Mouse (Mus musculus) ES-Bruce4 (cell line): ENCODE data around the gene Olfr1419. TPM values are rescaled to one million over a fixed set of nuclear protein-coding genes. Genes with fewer than 3 reads are reported as not detected.

Experiments
- H3K27ac ChIP-seq: 2 replicates; pipeline ENCODE4 v1.5.1; 2012; ENCODE audit warnings: low read length, inconsistent platforms; ENCODE audit not compliant: insufficient read depth
- H3K27me3 ChIP-seq: 2 replicates; pipeline ENCODE4 v1.6.1; 2012; ENCODE audit warnings: mild to moderate bottlenecking, low read length, inconsistent platforms; ENCODE audit not compliant: control insufficient read depth, poor library complexity, insufficient read depth, severe bottlenecking
- H3K36me3 ChIP-seq: 2 replicates; pipeline ENCODE4 v1.6.1; 2012; ENCODE audit warnings: inconsistent platforms, mild to moderate bottlenecking, low read length, moderate library complexity; ENCODE audit not compliant: control insufficient read depth, poor library complexity, insufficient read depth, severe bottlenecking
- H3K4me1 ChIP-seq: one replicate; pipeline ENCODE4 v1.8.1; 2011; ENCODE audit warnings: low read length; ENCODE audit not compliant: control insufficient read depth, insufficient read depth
- H3K4me3 ChIP-seq: 2 replicates; pipeline ENCODE4 v1.5.1; 2011; ENCODE audit warnings: low read depth, mild to moderate bottlenecking, low read length
- H3K9ac ChIP-seq: 2 replicates; pipeline ENCODE4 v1.6.1; 2012; ENCODE audit warnings: low read depth, mild to moderate bottlenecking, inconsistent platforms; ENCODE audit not compliant: poor library complexity, severe bottlenecking
- H3K9me3 ChIP-seq: replicated peaks from 2 replicates; pipeline ENCODE4 v1.6.1; 2012; ENCODE audit warnings: mild to moderate bottlenecking, low read length, inconsistent platforms; ENCODE audit not compliant: control insufficient read depth, poor library complexity, insufficient read depth, severe bottlenecking
- CTCF ChIP-seq: IDR thresholded peaks from one replicate; pipeline ENCODE4 v1.8.1; 2011; ENCODE audit warnings: low read depth, low read length
- EP300 ChIP-seq: IDR thresholded peaks from 2 replicates; pipeline ENCODE4 v1.6.1; 2011; ENCODE audit warnings: low read depth, low read length; ENCODE audit not compliant: insufficient read depth
- POLR2A ChIP-seq: IDR thresholded peaks from one replicate; pipeline ENCODE4 v1.8.1; 2011; ENCODE audit warnings: low read length; ENCODE audit not compliant: insufficient read depth
- polyA plus RNA-seq: library from polyadenylated mRNA; stranded (reverse); fragments of >200 nt; gene quantifications from 2 replicates; pipeline ENCODE4 v1.2.4, GENCODE M21; 2011; ENCODE audit warnings: low read depth; ENCODE audit not compliant: missing spikeins, insufficient read depth, insufficient read length

Gene Olfr1419
- polyA plus RNA-seq, 1 experiment, result not detected

- Histone ChIP-seq H3K9ac (peak overlapping the region; percentile 29; the same call in 1 of the 2 replicates), H3K27me3 (no peaks in the 10 kb centered on the region), H3K27ac (peak overlapping the region; percentile 59), H3K36me3 (no peaks in the 10 kb centered on the region), H3K4me3 (no peak overlapping the region), H3K9me3 (no peaks in the 10 kb centered on the region), H3K4me1 (peaks cover 6% of the 10 kb centered on the region)
- TF ChIP-seq POLR2A, result no peak
- TF ChIP-seq CTCF, result peak; percentile 53
- TF ChIP-seq EP300, result no peak
These were observed 54.7 kb downstream of the Olfr1419 start for GRCm38 (mm10) chr19:11820211-11820610.

GRCm38 (mm10) chr19:11819800-11820199 is 55.1 kb downstream of the Olfr1419 start:
- Histone ChIP-seq H3K4me1 (peaks cover 9% of the 10 kb centered on the region), H3K4me3 (peak overlapping the region; percentile 52), H3K27ac (peak overlapping the region; percentile 59), H3K27me3 (no peaks in the 10 kb centered on the region), H3K36me3 (no peaks in the 10 kb centered on the region), H3K9ac (peak overlapping the region; percentile 95), H3K9me3 (no peaks in the 10 kb centered on the region)
- TF ChIP-seq CTCF (peak; percentile 69), EP300 (no peak; the same call in 1 of the 2 replicates)

GRCm38 (mm10) chr19:11819143-11819700 is 55.7 kb downstream of the Olfr1419 start, which contains the start of gene Stx3:
Stx3 (minus strand) TSS chr19:11819403.
- TF ChIP-seq CTCF (no peak), POLR2A (no peak), EP300 (no peak)
- H3K27ac ChIP-seq, result peak within 1 kb of the TSS; percentile 59
- H3K4me1 ChIP-seq, result peaks cover 9% of the 10 kb centered on the region
- H3K4me3 ChIP-seq, result peak within 1 kb of the TSS; percentile 97
- no peaks in the 10 kb centered on the region for H3K36me3 ChIP-seq
- H3K9ac ChIP-seq, result peak within 1 kb of the TSS; percentile 95
- H3K27me3 ChIP-seq, result no peaks in the 10 kb centered on the region
- no peaks in the 10 kb centered on the region for H3K9me3 ChIP-seq

Other genes with a start within 250 kb of the Olfr1419 start
- not detected in 2 replicates for gene Ms4a3, start 234.3 kb downstream of the Olfr1419 start, polyA plus RNA-seq
- not detected in 2 replicates for gene Oosp2, start 214.5 kb downstream of the Olfr1419 start, polyA plus RNA-seq
- not detected in 2 replicates for gene Oosp1, start 184.0 kb downstream of the Olfr1419 start, polyA plus RNA-seq
- not detected in 2 replicates for gene Oosp3, start 178.1 kb downstream of the Olfr1419 start, polyA plus RNA-seq
- gene Gif, start 127.6 kb downstream of the Olfr1419 start, polyA plus RNA-seq, result not detected in 2 replicates
- gene Mrpl16, start 104.7 kb downstream of the Olfr1419 start, polyA plus RNA-seq, result 46.5 and 49.6 TPM in 2 replicates
- gene Stx3, start 55.7 kb downstream of the Olfr1419 start, polyA plus RNA-seq, result 109 and 112 TPM in 2 replicates
- not detected in 2 replicates for gene Olfr1417, start 35.9 kb downstream of the Olfr1419 start, polyA plus RNA-seq
- gene Olfr1418, start 14.0 kb downstream of the Olfr1419 start, polyA plus RNA-seq, result not detected in 2 replicates
- gene Olfr1420, start 11.5 kb upstream of the Olfr1419 start, polyA plus RNA-seq, result not detected in 2 replicates
- gene Patl1, start 37.3 kb upstream of the Olfr1419 start, polyA plus RNA-seq, result 42.2 and 42.6 TPM in 2 replicates
- 28.3 and 31.5 TPM in 2 replicates for gene Osbp, start 90.8 kb upstream of the Olfr1419 start, polyA plus RNA-seq
- gene Olfr1423, start 166.2 kb upstream of the Olfr1419 start, polyA plus RNA-seq, result 0.10 TPM in 1 of 2 replicates, not detected in the other
- not detected in 2 replicates for gene Olfr1424, start 187.6 kb upstream of the Olfr1419 start, polyA plus RNA-seq
- not detected in 2 replicates for gene Olfr1425, start 202.6 kb upstream of the Olfr1419 start, polyA plus RNA-seq
- gene Olfr1426, start 216.9 kb upstream of the Olfr1419 start, polyA plus RNA-seq, result not detected in 2 replicates
- not detected in 2 replicates for gene Olfr1427, start 228.2 kb upstream of the Olfr1419 start, polyA plus RNA-seq
- gene Olfr1428, start 240.8 kb upstream of the Olfr1419 start, polyA plus RNA-seq, result not detected in 2 replicates
- not detected in 2 replicates for gene Olfr76, start 248.1 kb upstream of the Olfr1419 start, polyA plus RNA-seq